Mouse (Mus musculus) 3134 (cell line): ENCODE data around the gene Mab21l2.

Experiments
- DNase-seq: peaks from one replicate; pipeline ENCODE4 v3.0.0-alpha.2; 2011; ENCODE audit warnings: low spot score; ENCODE audit not compliant: insufficient read length; ENCODE audit errors: extremely low read depth

The Mab21l2 gene

GRCm38 (mm10) chr3:86541074-86541614, 7.3 kb downstream of the Mab21l2 start:
- DNase-seq = no peak

DNA sequence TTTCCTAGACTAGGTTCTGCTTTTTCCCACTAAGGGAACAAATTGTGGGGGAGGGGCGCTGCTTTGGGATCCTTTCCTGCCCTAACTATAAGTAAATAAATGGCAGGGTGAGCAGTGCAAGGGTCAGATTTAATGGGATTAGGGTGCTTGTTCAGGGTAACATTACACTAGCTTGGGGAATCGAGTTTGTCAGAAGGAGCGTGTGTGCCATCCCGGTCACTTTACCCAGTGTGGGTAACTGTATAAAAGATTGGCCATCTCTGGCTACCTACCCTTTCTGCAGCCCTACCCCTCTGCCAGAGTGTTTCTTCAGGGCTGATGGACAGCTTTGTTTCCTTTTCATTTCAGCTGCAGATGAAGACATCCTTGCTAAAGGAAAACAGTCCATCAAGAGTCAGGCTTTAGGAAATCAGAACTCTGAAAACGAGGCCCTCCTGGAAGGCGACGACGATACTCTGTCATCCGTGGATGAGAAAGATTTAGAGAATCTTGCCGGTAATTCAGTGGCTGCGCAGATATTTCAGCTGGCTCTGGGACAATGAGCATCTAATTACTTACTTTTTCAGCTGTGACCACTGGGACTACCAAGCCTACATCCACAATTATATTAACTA, 8.8 kb downstream of the Mab21l2 start:
- no peak for DNase-seq

DNA sequence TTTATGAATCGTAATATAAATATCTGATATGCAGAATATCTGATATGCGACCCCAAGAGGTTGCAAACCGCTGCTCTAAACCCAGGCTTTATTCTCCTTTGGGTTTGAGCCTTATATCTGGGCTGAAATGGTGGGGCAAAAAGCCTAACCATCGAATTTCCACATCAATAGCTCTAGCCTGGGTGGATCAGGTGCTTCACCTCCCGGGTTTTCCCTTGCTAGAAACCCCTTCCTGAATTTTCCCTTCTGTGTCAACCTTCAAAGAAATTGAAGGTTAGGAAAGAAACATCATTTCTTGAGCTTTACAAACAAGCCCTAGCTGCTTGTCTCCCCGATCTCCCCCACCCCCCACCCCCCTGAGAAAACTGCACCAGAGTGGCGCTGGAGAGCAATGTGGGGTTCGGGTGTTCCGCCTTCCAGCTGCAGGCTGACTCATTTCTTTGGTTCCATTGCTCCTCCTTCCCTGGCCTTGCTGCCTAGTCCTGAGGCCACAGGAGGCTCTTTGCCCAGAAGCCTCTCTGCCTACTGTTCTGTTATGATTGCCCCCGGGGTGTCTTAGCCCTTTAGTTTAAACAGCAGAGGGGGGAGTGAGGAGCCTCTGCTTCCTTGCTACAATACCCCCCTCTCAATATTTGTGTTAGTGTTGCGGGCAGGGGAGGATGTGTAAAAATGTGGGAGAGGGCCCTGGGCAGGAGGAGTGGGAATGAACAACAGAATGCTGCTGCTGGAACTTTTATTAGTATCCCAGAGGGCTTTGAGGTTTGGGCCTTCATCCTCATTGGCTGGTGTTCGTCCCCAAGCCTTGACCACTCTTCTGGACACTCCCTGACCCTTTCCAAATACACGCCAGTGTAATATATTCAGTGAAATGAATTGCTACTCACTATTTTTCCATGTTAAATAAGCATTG, 9.5 kb downstream of the Mab21l2 start:
- DNase-seq = no peak

GRCm38 (mm10) chr3:86536751-86537150, 11.7 kb downstream of the Mab21l2 start:
- DNase-seq = no peak

GRCm38 (mm10) chr3:86531531-86532269, 16.7 kb downstream of the Mab21l2 start:
- no peak for DNase-seq

DNA sequence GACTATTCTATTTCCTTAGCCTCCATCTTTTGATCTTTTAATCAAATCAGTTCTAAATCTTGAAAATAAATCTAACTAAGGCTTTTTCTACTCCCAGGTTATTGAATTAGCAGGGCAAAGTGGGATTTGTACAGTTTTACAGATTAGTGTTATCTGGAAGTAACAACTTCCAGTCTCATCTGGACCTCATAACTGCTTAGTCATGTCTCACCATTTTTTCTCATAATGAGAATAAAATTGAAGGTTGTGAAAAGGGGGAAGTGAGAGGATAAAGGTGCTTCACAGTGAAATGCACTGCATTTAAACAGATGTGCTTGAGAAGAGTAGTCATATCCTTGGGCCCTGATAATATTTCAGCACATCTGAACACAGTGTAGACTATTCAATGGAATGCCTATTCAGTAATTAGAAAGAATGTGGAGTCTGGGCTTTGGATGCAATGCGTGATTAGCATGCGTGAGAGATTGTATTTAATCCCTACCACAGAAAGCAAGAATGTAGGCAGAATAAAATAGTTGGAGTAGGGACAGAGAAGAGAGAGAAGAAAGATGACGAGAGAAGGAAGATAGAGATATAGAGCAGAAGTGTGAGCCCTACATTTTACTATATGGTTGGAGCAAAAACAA, 25.4 kb downstream of the Mab21l2 start:
- DNase-seq = no peak

- no peak for DNase-seq
These were observed 29.8 kb downstream of the Mab21l2 start for GRCm38 (mm10) chr3:86518506-86519109.

DNA sequence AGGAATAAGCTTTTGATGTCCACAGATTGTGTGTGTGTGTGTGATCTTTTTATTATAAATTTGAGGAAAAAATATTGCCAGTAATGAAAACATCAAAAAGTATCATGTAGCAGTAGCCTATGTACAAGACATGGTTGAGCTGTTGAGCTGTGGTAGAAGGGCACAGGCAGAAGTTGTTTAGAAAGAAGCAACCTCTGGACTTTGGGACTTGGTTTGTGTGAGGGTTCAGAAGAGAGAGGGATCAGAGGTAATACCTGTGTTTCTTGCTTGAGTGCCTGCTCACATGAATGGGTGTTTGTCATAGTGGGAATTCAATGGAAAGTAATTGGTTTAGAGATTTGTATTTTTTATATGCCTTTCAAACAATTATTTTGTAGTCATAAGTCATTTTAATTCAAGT, 47.8 kb downstream of the Mab21l2 start:
- DNase-seq = no peak
